Mouse (Mus musculus): Measurements from ENCODE around the gene Timm10. TPM values are rescaled to one million over a fixed set of nuclear protein-coding genes. Genes with fewer than 3 reads are reported as not detected.

Timm10 gene
- total and polyA plus RNA-seq, 3 experiments: 129 to 193 TPM; not detected in 1

DNA sequence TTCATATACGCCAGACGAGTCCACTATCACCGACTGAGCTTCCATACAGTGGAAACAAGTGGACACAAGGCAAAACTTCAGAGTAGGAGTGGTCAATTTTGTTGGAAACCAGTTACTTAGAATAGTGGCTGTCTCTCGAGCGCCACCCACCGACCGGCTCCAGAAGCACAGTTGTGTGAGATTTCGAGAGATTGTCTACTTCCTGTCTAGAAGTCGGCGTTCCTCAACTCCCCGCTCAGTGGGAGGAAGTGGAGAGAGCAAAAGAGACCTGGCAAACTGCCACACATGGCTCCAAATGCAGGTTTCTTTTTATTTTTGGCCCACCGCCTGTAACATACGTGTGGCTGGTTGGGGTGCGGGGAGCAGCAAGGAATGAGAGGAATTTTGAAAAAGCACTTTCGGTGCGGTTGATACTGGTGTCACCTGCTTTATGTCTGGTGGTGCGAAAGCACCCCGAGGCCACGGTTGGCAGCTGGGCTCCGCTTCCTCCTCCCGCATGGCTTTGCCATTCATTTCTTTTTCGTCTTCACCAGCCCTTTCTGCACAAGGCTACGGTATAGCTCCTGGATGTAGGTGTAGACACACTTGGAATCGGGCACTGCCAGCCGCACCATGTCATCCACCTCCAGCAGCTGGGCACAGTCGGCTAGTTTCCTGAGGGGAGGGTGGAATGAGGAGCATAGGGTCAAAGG, 15.8 kb upstream of the Timm10 start (continued):
- TF ChIP-seq MYC (IDR thresholded peaks at IDR 0.05; ENCODE audit: low read depth, low read length) (no peak), TCF12 (IDR thresholded peaks at IDR 0.05; ENCODE audit: low read depth, low read length) (peak; percentile 44; the same call in 1 of the 2 replicates), RAD21 (IDR thresholded peaks at IDR 0.05; ENCODE audit: low read depth, low read length) (peak; percentile 49), ZNF384 (IDR thresholded peaks at IDR 0.05; ENCODE audit: low read depth, low read length) (no peak), BHLHE40 (IDR thresholded peaks at IDR 0.05; ENCODE audit: borderline replicate concordance, low read depth, low read length) (peak; percentile 40; the same call in 1 of the 2 replicates), ZC3H11A (IDR thresholded peaks at IDR 0.05; ENCODE audit: low read depth, low read length) (peak; percentile 8; the same call in 1 of the 2 replicates), GABPA (IDR thresholded peaks at IDR 0.05; ENCODE audit: low read depth, low read length) (no peak), CHD2 (IDR thresholded peaks at IDR 0.05; ENCODE audit: low read length) (no peak), MYB (IDR thresholded peaks at IDR 0.05; ENCODE audit: low read depth, low read length) (no peak), MAX (IDR thresholded peaks at IDR 0.05; ENCODE audit: low read length) (no peak), ETS1 (IDR thresholded peaks at IDR 0.05; ENCODE audit: low read depth, low read length) (peak; percentile 84)

DNA sequence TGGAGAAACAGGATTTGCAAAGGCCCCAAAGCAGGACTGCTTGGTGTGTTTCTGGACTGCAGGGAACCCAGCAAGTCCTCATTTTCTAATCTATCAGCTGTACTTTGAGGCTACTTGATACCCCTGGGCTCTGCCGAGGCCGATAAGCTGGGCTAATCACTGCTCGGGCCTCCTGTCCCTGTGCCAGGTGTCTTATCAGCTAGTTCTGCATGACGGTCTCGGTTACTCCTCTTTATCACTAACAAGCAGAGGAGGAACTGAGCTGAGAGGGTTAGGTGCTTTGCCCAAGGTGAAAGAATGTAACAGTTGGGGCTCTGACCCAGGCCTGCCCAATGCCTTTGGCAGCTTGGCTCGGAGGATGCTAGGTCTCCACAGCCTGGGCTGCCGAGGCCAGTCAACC, 14.9 kb upstream of the Timm10 start:
- Histone ChIP-seq H3K79me2 (ENCODE audit: control insufficient read depth, insufficient read depth, low read length, poor library complexity) (no peaks in the 10 kb centered on the region), H3K4me1 (ENCODE audit: control insufficient read depth in 1 of 2, insufficient read depth in 2 of 2, low read length in 2 of 2) (peaks cover 4 to 15% of the 10 kb centered on the region in 2 experiments; a peak in 3 of 4 replicates), H3K36me3 (ENCODE audit: control insufficient read depth in 1 of 2, insufficient read depth in 2 of 2, low read length in 2 of 2) (peaks cover 0 to 15% of the 10 kb centered on the region in 2 experiments; a peak in 2 of 4 replicates), H3K27me3 (ENCODE audit: control insufficient read depth in 1 of 2, insufficient read depth in 2 of 2, low read length in 2 of 2) (no peaks in the 10 kb centered on the region), H3K4me3 (ENCODE audit: control insufficient read depth in 1 of 2, insufficient read depth in 1 of 2, low read depth in 2 of 2, low read length in 2 of 2) (peak overlapping the region in 1 of 2 experiments; percentile 3; a peak in 1 of 4 replicates), H3K9me3 (replicated peaks; ENCODE audit: insufficient read depth, low read length) (no peaks in the 10 kb centered on the region), H3K9ac (ENCODE audit: control insufficient read depth, low read depth, low read length, poor library complexity, severe bottlenecking) (no peak overlapping the region), H3K27ac (ENCODE audit: control insufficient read depth, low read depth, low read length) (peak overlapping the region; percentile 81)
- DNase-seq (ENCODE audit: low read depth, low spot score): peak; percentile 96
- TF ChIP-seq EP300 (IDR thresholded peaks at IDR 0.05; ENCODE audit: low read depth in 1 of 2, low read length in 2 of 2) (peak; percentile 100), NELFE (IDR thresholded peaks at IDR 0.05; ENCODE audit: low read depth, low read length) (no peak), CTCF (IDR thresholded peaks at IDR 0.05 in 2 of 3, conservative IDR thresholded peaks at IDR 0.05 in 1 of 3; ENCODE audit: control insufficient read depth in 1 of 3, insufficient read depth in 1 of 3, low read depth in 2 of 3, low read length in 3 of 3, poor library complexity in 1 of 3, severe bottlenecking in 1 of 3) (no peak), GATA1 (IDR thresholded peaks at IDR 0.05; ENCODE audit: low read depth, low read length) (peak; percentile 100), E2F4 (IDR thresholded peaks at IDR 0.05; ENCODE audit: borderline replicate concordance, low read depth, low read length) (no peak), KAT2A (conservative IDR thresholded peaks at IDR 0.05; ENCODE audit: low read depth, low read length) (peak; percentile 18; the same call in 1 of the 2 replicates), POLR2AphosphoS5 (IDR thresholded peaks at IDR 0.05; ENCODE audit: borderline replicate concordance, low read depth, low read length) (no peak), POLR2A (IDR thresholded peaks at IDR 0.05; ENCODE audit: control insufficient read depth in 1 of 2, insufficient read depth in 1 of 2, low read depth in 1 of 2, low read length in 2 of 2, poor library complexity in 1 of 2) (no peak; a peak in 1 of 4 replicates), USF1 (IDR thresholded peaks at IDR 0.05; ENCODE audit: low read depth, low read length) (no peak), BHLHE40 (IDR thresholded peaks at IDR 0.05; ENCODE audit: borderline replicate concordance, low read depth, low read length) (peak; percentile 83), MAFK (IDR thresholded peaks at IDR 0.05; ENCODE audit: borderline replicate concordance, low read depth, low read length) (peak; percentile 91), SIN3A (IDR thresholded peaks at IDR 0.05; ENCODE audit: low read length) (peak; percentile 93), HCFC1 (IDR thresholded peaks at IDR 0.05; ENCODE audit: low read depth, low read length) (no peak), JUND (IDR thresholded peaks at IDR 0.05; ENCODE audit: low read depth, low read length) (0 out of 2 replicates have a peak, but pooled peaks have one; percentile 40), MXI1 (IDR thresholded peaks at IDR 0.05; ENCODE audit: low read depth, low read length) (peak; percentile 65; the same call in 1 of the 2 replicates), USF2 (IDR thresholded peaks at IDR 0.05; ENCODE audit: borderline replicate concordance in 1 of 2, insufficient read depth in 1 of 2, low read depth in 1 of 2, low read length in 2 of 2) (no peak), SMC3 (IDR thresholded peaks at IDR 0.05; ENCODE audit: low read depth, low read length) (no peak), MAZ (IDR thresholded peaks at IDR 0.05; ENCODE audit: low read depth, low read length) (peak; percentile 76; the same call in 1 of the 2 replicates), TAL1 (IDR thresholded peaks at IDR 0.05; ENCODE audit: low read length) (peak; percentile 100), RAD21 (IDR thresholded peaks at IDR 0.05; ENCODE audit: low read depth, low read length) (no peak), ZNF384 (IDR thresholded peaks at IDR 0.05; ENCODE audit: low read depth, low read length) (peak; percentile 27; the same call in 1 of the 2 replicates), MAX (IDR thresholded peaks at IDR 0.05; ENCODE audit: low read length) (no peak; the same call in 1 of the 2 replicates), CHD1 (IDR thresholded peaks at IDR 0.05; ENCODE audit: low read depth, low read length) (no peak), ELF1 (IDR thresholded peaks at IDR 0.05; ENCODE audit: low read depth, low read length) (peak; percentile 33; the same call in 1 of the 2 replicates), ZMIZ1 (IDR thresholded peaks at IDR 0.05; ENCODE audit: low read depth, low read length) (peak; percentile 75; the same call in 1 of the 2 replicates), MYC (IDR thresholded peaks at IDR 0.05; ENCODE audit: low read depth, low read length) (peak; percentile 59), TCF12 (IDR thresholded peaks at IDR 0.05; ENCODE audit: low read depth, low read length) (peak; percentile 100), CHD2 (IDR thresholded peaks at IDR 0.05; ENCODE audit: low read length) (no peak), ZC3H11A (IDR thresholded peaks at IDR 0.05; ENCODE audit: low read depth, low read length) (no peak), MYB (IDR thresholded peaks at IDR 0.05; ENCODE audit: low read depth, low read length) (peak; percentile 84)
